Mouse (Mus musculus): ENCODE results near the gene Exoc3l2. TPM values are rescaled to one million over a fixed set of nuclear protein-coding genes. Genes with fewer than 3 reads are reported as not detected.

The Exoc3l2 gene
- polyA plus RNA-seq, 1 experiment = 41.6 TPM

DNA sequence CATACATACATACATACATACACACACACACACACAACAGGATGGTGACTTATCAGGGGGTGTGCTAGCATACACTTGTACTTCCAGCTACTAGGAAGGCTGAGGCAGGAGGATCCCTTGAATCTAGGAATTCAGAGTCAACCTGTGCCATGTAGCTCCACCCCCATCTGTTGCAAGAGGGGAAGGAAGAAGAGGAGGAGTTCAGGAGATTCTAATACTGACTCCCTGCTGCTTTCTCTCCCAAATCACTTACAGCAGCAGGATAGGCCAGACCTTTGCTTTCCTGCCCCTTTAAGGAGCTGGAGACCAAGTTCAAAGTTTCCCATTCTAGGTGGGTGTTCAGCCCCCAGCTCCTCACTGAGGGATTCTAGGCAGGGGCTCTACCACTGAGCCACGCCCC lies 22.4 kb downstream of the Exoc3l2 start:
- DNase-seq = no peak
- WGBS = 89% methylated on average over 1 of the region's 1 CpGs
- H3K4me3 ChIP-seq (ENCODE audit: insufficient read depth, low read depth, low read length) = no peak overlapping the region
- TF ChIP-seq CTCF (conservative IDR thresholded peaks at IDR 0.05; ENCODE audit: insufficient read depth, insufficient read length, low read depth, low read length) = no peak
- TF ChIP-seq POLR2A (IDR thresholded peaks at IDR 0.05; ENCODE audit: low read depth, low read length) = no peak
- no peaks in the 10 kb centered on the region for H3K4me1 ChIP-seq (ENCODE audit: control insufficient read depth, insufficient read depth, low read length)
- H3K27ac ChIP-seq (ENCODE audit: insufficient read depth, low read depth, low read length) = no peak overlapping the region
- H3K36me3 ChIP-seq (ENCODE audit: control insufficient read depth, insufficient read depth, low read length) = no peaks in the 10 kb centered on the region
- H3K27me3 ChIP-seq (replicated peaks; ENCODE audit: control insufficient read depth, insufficient read depth, low read length) = no peaks in the 10 kb centered on the region

DNA sequence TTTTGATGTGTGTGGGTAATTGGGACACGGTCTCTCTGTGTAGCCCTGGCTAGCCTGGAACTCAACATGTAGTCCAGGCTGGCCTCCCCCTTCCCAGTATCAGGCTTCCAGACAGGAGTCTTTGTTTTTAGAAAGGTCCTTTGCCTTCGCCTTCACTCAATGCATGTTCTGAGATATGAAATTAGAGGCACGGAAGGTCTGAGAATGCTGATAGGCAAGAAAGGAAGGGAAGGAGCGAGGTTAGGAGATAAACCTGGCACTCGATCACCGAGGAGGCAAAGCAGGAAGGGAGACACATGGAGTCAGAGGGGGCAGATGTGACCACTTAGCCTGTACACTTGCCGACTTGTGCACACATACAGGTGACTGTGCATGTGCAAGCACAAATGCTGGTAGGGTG lies 23.4 kb downstream of the Exoc3l2 start:
- H3K36me3 ChIP-seq (ENCODE audit: control insufficient read depth, insufficient read depth, low read length) = no peaks in the 10 kb centered on the region
- WGBS = 88% methylated on average over 7 of the region's 7 CpGs
- H3K27me3 ChIP-seq (replicated peaks; ENCODE audit: control insufficient read depth, insufficient read depth, low read length) = no peaks in the 10 kb centered on the region
- TF ChIP-seq POLR2A (IDR thresholded peaks at IDR 0.05; ENCODE audit: low read depth, low read length) (no peak), CTCF (conservative IDR thresholded peaks at IDR 0.05; ENCODE audit: insufficient read depth, insufficient read length, low read depth, low read length) (no peak)
- H3K27ac ChIP-seq (ENCODE audit: insufficient read depth, low read depth, low read length) = no peak overlapping the region
- no peak overlapping the region for H3K4me3 ChIP-seq (ENCODE audit: insufficient read depth, low read depth, low read length)
- no peak for DNase-seq
- no peaks in the 10 kb centered on the region for H3K4me1 ChIP-seq (ENCODE audit: control insufficient read depth, insufficient read depth, low read length)

DNA sequence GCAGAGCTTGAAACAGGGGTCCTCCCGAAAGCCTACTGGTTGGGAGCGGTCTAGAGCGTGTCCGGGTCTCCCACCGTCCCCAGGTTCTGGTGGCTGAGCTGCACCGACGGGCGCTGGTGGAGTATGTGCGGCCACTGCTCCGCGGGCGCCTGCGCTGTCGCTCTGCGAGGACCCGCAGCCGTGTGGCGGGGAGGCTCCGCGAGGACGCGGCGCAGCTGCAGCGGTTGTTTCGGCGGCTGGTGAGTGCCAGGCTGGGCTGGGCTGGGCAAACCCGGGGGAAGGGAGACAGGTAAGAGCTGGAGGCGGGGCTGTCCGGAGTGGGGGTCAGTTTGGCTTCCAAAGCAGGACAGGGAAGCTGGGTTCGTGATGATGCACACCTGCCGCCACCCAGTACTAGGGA lies 26.4 kb downstream of the Exoc3l2 start:
- H3K27me3 ChIP-seq (replicated peaks; ENCODE audit: control insufficient read depth, insufficient read depth, low read length) = no peaks in the 10 kb centered on the region
- no peaks in the 10 kb centered on the region for H3K36me3 ChIP-seq (ENCODE audit: control insufficient read depth, insufficient read depth, low read length)
- no peak for DNase-seq
- no peak overlapping the region for H3K4me3 ChIP-seq (ENCODE audit: insufficient read depth, low read depth, low read length)
- no peak overlapping the region for H3K27ac ChIP-seq (ENCODE audit: insufficient read depth, low read depth, low read length)
- TF ChIP-seq CTCF (conservative IDR thresholded peaks at IDR 0.05; ENCODE audit: insufficient read depth, insufficient read length, low read depth, low read length) (no peak), POLR2A (IDR thresholded peaks at IDR 0.05; ENCODE audit: low read depth, low read length) (no peak)
- WGBS = 26% methylated on average over 31 of the region's 31 CpGs
- no peaks in the 10 kb centered on the region for H3K4me1 ChIP-seq (ENCODE audit: control insufficient read depth, insufficient read depth, low read length)

DNA sequence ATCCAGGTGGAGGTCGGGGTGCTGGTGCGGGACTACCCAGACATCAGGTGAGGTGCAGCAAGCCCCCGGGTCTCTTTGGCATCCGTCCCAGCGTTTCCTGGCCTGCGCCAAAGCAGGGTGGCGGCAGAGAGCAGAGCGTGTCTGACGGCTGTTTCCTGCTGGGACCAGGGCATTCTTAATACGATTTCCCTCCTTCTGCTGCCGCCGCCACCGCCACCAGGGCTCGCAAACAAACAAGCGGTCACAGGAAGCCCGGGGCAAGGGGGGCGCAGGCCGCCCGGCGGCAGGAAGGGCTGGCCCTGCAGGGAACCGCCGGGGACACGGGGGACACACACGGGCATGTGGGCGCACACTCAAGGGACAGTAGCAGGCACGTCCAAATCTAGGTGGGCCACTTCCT lies 28.6 kb downstream of the Exoc3l2 start:
- H3K27ac ChIP-seq (ENCODE audit: insufficient read depth, low read depth, low read length) = peak overlapping the region; percentile 84

DNA sequence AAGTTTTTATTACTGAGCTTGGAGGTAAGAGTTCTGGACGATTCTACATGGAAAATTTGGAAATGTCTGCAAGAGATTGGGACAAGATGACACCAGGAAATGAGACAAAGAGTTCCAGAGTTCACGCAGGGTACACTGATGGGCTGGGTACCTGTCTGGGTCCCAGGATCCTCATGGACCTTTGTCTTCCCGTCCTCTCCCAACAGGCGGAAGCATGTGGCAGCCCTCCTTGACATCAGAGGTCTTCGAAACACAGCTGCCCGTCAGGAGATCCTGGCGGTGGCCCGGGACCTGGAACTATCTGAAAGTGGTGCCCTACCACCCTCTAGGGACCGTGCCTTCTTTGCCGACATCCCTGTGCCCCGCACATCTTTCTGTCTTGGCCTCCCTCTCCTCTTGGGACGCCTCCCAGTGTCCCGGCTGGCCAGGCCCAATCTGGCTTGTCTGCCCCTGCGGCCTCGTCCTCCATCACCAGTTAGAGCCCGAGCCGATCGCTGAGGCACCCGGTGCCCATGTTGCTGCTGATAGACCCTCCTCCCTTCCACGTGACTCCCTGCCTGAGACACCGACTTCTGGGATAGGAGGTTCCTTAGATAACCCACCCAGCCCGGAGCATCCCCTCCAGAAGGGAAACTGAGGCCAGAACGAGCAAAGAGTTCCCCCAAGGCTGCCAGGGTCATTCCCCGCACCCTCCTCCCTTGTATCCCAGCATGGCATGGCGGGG lies 31.8 kb downstream of the Exoc3l2 start:
- 0 out of 2 replicates have a peak, but pooled peaks cover 6% of the 10 kb centered on the region for H3K4me1 ChIP-seq (ENCODE audit: control insufficient read depth, insufficient read depth, low read length)
- TF ChIP-seq POLR2A (IDR thresholded peaks at IDR 0.05; ENCODE audit: low read depth, low read length) (no peak), CTCF (conservative IDR thresholded peaks at IDR 0.05; ENCODE audit: insufficient read depth, insufficient read length, low read depth, low read length) (no peak)
- WGBS = 67% methylated on average over 25 of the region's 25 CpGs
- no peak overlapping the region for H3K4me3 ChIP-seq (ENCODE audit: insufficient read depth, low read depth, low read length)
- H3K27me3 ChIP-seq (replicated peaks; ENCODE audit: control insufficient read depth, insufficient read depth, low read length) = no peaks in the 10 kb centered on the region
- H3K27ac ChIP-seq (ENCODE audit: insufficient read depth, low read depth, low read length) = peak overlapping the region; percentile 77
- peak; percentile 75 for DNase-seq
- no peaks in the 10 kb centered on the region for H3K36me3 ChIP-seq (ENCODE audit: control insufficient read depth, insufficient read depth, low read length)

More for the DNA sequence above, 28.6 kb downstream of the Exoc3l2 start:
- DNase-seq = peak; percentile 91
- WGBS = 5% methylated on average over 26 of the region's 26 CpGs
- Histone ChIP-seq H3K4me1 (ENCODE audit: control insufficient read depth, insufficient read depth, low read length) (0 out of 2 replicates have a peak, but pooled peaks cover 3% of the 10 kb centered on the region), H3K27me3 (replicated peaks; ENCODE audit: control insufficient read depth, insufficient read depth, low read length) (no peaks in the 10 kb centered on the region), H3K36me3 (ENCODE audit: control insufficient read depth, insufficient read depth, low read length) (no peaks in the 10 kb centered on the region), H3K4me3 (ENCODE audit: insufficient read depth, low read depth, low read length) (no peak overlapping the region)
- TF ChIP-seq POLR2A (IDR thresholded peaks at IDR 0.05; ENCODE audit: low read depth, low read length) (no peak), CTCF (conservative IDR thresholded peaks at IDR 0.05; ENCODE audit: insufficient read depth, insufficient read length, low read depth, low read length) (0 out of 2 replicates have a peak, but pooled peaks have one; percentile 20)

DNA sequence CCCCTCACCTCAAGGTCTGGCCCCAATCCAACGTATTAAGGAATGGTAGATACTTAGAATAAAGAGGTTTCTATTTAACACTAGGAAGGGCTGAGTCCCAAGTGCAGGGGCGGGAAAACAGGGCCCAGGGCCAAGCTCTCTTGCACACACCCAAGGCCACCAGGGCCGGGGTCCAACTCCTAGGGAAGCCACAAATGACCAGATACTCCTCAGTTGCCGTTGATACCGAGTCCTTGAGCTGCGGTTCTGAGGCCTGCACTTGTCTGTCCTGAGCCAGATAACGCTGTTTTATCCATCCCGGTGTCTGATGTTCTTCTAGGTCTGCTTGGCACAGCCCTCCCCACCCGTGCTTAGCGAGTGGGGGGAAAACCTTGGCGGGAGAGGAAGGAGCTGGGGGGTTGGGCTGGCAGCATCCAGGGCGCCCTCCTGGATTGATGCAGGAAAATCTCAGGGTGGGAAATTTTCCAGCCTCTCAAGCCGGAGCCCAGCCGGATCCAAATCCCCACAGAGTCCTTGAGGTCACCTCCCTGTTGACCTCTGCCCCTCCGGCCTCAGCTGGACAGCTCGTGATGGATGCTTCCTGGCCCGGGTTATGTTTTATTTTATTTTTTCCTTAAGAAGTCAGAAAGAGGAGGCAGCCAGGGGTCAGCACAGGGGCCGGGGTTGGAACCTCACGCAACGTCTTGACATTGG lies 32.5 kb downstream of the Exoc3l2 start:
- peak; percentile 94 for DNase-seq
- 0 out of 2 replicates have a peak, but pooled peaks cover 6% of the 10 kb centered on the region for H3K4me1 ChIP-seq (ENCODE audit: control insufficient read depth, insufficient read depth, low read length)
- no peaks in the 10 kb centered on the region for H3K27me3 ChIP-seq (replicated peaks; ENCODE audit: control insufficient read depth, insufficient read depth, low read length)
- H3K4me3 ChIP-seq (ENCODE audit: insufficient read depth, low read depth, low read length) = no peak overlapping the region
- WGBS = 44% methylated on average over 20 of the region's 20 CpGs
- peak overlapping the region; percentile 77 for H3K27ac ChIP-seq (ENCODE audit: insufficient read depth, low read depth, low read length)
- TF ChIP-seq CTCF (conservative IDR thresholded peaks at IDR 0.05; ENCODE audit: insufficient read depth, insufficient read length, low read depth, low read length) = no peak
- no peak for TF ChIP-seq POLR2A (IDR thresholded peaks at IDR 0.05; ENCODE audit: low read depth, low read length)
- H3K36me3 ChIP-seq (ENCODE audit: control insufficient read depth, insufficient read depth, low read length) = no peaks in the 10 kb centered on the region

DNA sequence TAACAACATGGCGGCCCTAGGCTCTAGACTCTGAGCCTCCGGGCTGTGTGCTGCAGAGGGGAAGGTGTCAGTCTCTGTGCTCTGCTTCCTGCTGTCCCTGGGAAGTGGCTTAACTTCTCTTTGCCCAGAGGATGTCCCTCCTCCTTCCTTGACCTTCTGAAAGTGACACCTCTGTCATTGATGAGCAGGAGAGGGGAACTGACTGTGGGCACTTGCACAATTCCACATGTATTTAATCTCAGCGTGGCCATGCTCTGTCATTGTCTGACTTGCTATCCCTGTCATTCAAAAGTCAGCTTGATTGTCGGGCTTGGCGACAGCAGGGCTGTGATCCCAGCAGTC lies 33.1 kb downstream of the Exoc3l2 start:
- H3K4me3 ChIP-seq (ENCODE audit: insufficient read depth, low read depth, low read length) = no peak overlapping the region
- H3K27me3 ChIP-seq (replicated peaks; ENCODE audit: control insufficient read depth, insufficient read depth, low read length) = no peaks in the 10 kb centered on the region
- DNase-seq = no peak
- H3K4me1 ChIP-seq (ENCODE audit: control insufficient read depth, insufficient read depth, low read length) = 0 out of 2 replicates have a peak, but pooled peaks cover 6% of the 10 kb centered on the region
- H3K36me3 ChIP-seq (ENCODE audit: control insufficient read depth, insufficient read depth, low read length) = no peaks in the 10 kb centered on the region
- peak overlapping the region; percentile 54 for H3K27ac ChIP-seq (ENCODE audit: insufficient read depth, low read depth, low read length)
- no peak for TF ChIP-seq CTCF (conservative IDR thresholded peaks at IDR 0.05; ENCODE audit: insufficient read depth, insufficient read length, low read depth, low read length)
- TF ChIP-seq POLR2A (IDR thresholded peaks at IDR 0.05; ENCODE audit: low read depth, low read length) = no peak
- 73% methylated on average over 5 of the region's 5 CpGs for whole genome bisulfite sequencing

All from kidney, adult 2 months (tissue).